Mouse (Mus musculus): Measurements from ENCODE around the gene Morc4.

GRCm38 (mm10) chrX:139808085-139808484 is 63.4 kb downstream of the Morc4 start:
- peak in 2 of 3 experiments; percentile 35 to 66 for TF ChIP-seq MYOD1 (IDR thresholded peaks at IDR 0.05; ENCODE audit: control insufficient read depth in 1 of 3, insufficient read length in 2 of 3, low read depth in 2 of 3)
- no peak for TF ChIP-seq POLR2A (IDR thresholded peaks at IDR 0.05; ENCODE audit: insufficient read length, low read depth)
- no peak for TF ChIP-seq POLR2AphosphoS2 (IDR thresholded peaks at IDR 0.05; ENCODE audit: insufficient read length, low read depth)
- TF ChIP-seq MAX (IDR thresholded peaks at IDR 0.05; ENCODE audit: low read depth), result no peak
- peak in 1 of 3 experiments; percentile 56 for TF ChIP-seq MYOG (IDR thresholded peaks at IDR 0.05; ENCODE audit: control insufficient read depth in 1 of 3, insufficient read depth in 1 of 3, insufficient read length in 2 of 3, low read depth in 2 of 3)
